Mouse (Mus musculus): ENCODE measurements around the gene Il9.

- TF ChIP-seq CTCF (IDR thresholded peaks at IDR 0.05; ENCODE audit: borderline replicate concordance, insufficient read depth, low read depth, low read length) (no peak), POLR2A (IDR thresholded peaks at IDR 0.05; ENCODE audit: borderline replicate concordance, insufficient read depth, low read length) (no peak)
Measured at GRCm38 (mm10) chr13:56478027-56478426, 4.0 kb downstream of the Il9 start.
